Mouse (Mus musculus): ENCODE data around the gene Zfp36.
A peak's percentile ranks its signal among the peaks of the same experiment; 100 is the strongest.
"Not testable (repeated sequence)": the region's sequence is repeated elsewhere in the genome, so short reads cannot be mapped to it uniquely, and the experiment has no call there.

The Zfp36 gene

GRCm38 (mm10) chr7:28380237-28381016 is at the start of gene Zfp36:
Gene Zfp36, minus strand, starts transcription at chr7:28380253.
- no peak for DNase-seq (ENCODE audit: low read depth, low spot score)

GRCm38 (mm10) chr7:28427738-28428137 is 47.7 kb upstream of the Zfp36 start:
- DNase-seq (ENCODE audit: low read depth, low spot score) = no peak

- DNase-seq (ENCODE audit: low read depth, low spot score) = no peak
Measured at GRCm38 (mm10) chr7:28423018-28423417, 43.0 kb upstream of the Zfp36 start.

GRCm38 (mm10) chr7:28419416-28419815 is 39.4 kb upstream of the Zfp36 start:
- no peak for DNase-seq (ENCODE audit: low read depth, low spot score)

GRCm38 (mm10) chr7:28418096-28418670 is 38.1 kb upstream of the Zfp36 start:
- no peak for DNase-seq (ENCODE audit: low read depth, low spot score)

- DNase-seq (ENCODE audit: low read depth, low spot score) = no peak
Measured at GRCm38 (mm10) chr7:28417368-28417767, 37.3 kb upstream of the Zfp36 start.

GRCm38 (mm10) chr7:28412826-28413225 is 32.8 kb upstream of the Zfp36 start:
- no peak for DNase-seq (ENCODE audit: low read depth, low spot score)

GRCm38 (mm10) chr7:28410841-28411475 is 30.9 kb upstream of the Zfp36 start:
- DNase-seq (ENCODE audit: low read depth, low spot score) = no peak

GRCm38 (mm10) chr7:28401942-28402341 is 21.9 kb upstream of the Zfp36 start:
- DNase-seq (ENCODE audit: low read depth, low spot score) = no peak

- DNase-seq (ENCODE audit: low read depth, low spot score) = no peak
Measured at GRCm38 (mm10) chr7:28401030-28401429, 21.0 kb upstream of the Zfp36 start.

GRCm38 (mm10) chr7:28398696-28399340 is 18.8 kb upstream of the Zfp36 start:
- DNase-seq (ENCODE audit: low read depth, low spot score) = no peak

- no peak for DNase-seq (ENCODE audit: low read depth, low spot score)
Measured at GRCm38 (mm10) chr7:28398000-28398399, 17.9 kb upstream of the Zfp36 start.

GRCm38 (mm10) chr7:28395425-28395824 is 15.4 kb upstream of the Zfp36 start:
- DNase-seq (ENCODE audit: low read depth, low spot score) = no peak

- no peak for DNase-seq (ENCODE audit: low read depth, low spot score)
Measured at GRCm38 (mm10) chr7:28393272-28393951, 13.4 kb upstream of the Zfp36 start.

- peak; percentile 99 for DNase-seq (ENCODE audit: low read depth, low spot score)
Measured at GRCm38 (mm10) chr7:28392429-28393271, 12.6 kb upstream of the Zfp36 start, which contains the start of the genes Med29 and Paf1. Gene Med29, minus strand, starts transcription at chr7:28392708. Gene Paf1, plus strand, starts transcription at chr7:28392951.

GRCm38 (mm10) chr7:28390331-28390730 is 10.3 kb upstream of the Zfp36 start:
- no peak for DNase-seq (ENCODE audit: low read depth, low spot score)

GRCm38 (mm10) chr7:28387384-28387783 is 7.3 kb upstream of the Zfp36 start:
- not testable (repeated sequence) for DNase-seq (ENCODE audit: low read depth, low spot score)

GRCm38 (mm10) chr7:28386877-28387276 is 6.8 kb upstream of the Zfp36 start:
- DNase-seq (ENCODE audit: low read depth, low spot score) = not testable (repeated sequence)

- DNase-seq (ENCODE audit: low read depth, low spot score) = peak; percentile 92
Measured at GRCm38 (mm10) chr7:28386462-28386861, 6.4 kb upstream of the Zfp36 start.

- no peak for DNase-seq (ENCODE audit: low read depth, low spot score)
Measured at GRCm38 (mm10) chr7:28386007-28386406, 6.0 kb upstream of the Zfp36 start.

- no peak for DNase-seq (ENCODE audit: low read depth, low spot score)
Measured at GRCm38 (mm10) chr7:28385196-28385595, 5.1 kb upstream of the Zfp36 start.

All from forelimb bud, embryonic 11.5 days (tissue).